Mouse (Mus musculus) neural tube, embryonic 13.5 days (tissue): ENCODE measurements around the gene Apoa5. TPM values are rescaled to one million over a fixed set of nuclear protein-coding genes. Genes with fewer than 3 reads are reported as not detected.
"Not testable (repeated sequence)": the region's sequence is repeated elsewhere in the genome, so short reads cannot be mapped to it uniquely, and the experiment has no call there.

ENCODE experiments used
- ATAC-seq: fragments of 200-750 bp; cut with Nextera tagmentation; 2 replicates; pipeline ENCODE4 v1.8.0; 2017; ENCODE audit warnings: low read depth, mild to moderate bottlenecking, moderate TSS enrichment, moderate library complexity
- H3K27ac ChIP-seq: fragments of 300-500 bp; sonication (generic); replicated peaks from 2 replicates; pipeline ENCODE4 v1.5.1; 2015; ENCODE audit warnings: moderate library complexity, mild to moderate bottlenecking, inconsistent platforms
- H3K27me3 ChIP-seq: fragments of 300-500 bp; sonication (generic); 2 replicates; pipeline ENCODE4 v1.6.1; 2015; ENCODE audit warnings: mild to moderate bottlenecking, inconsistent platforms
- H3K36me3 ChIP-seq: fragments of 300-500 bp; sonication (generic); 2 replicates; pipeline ENCODE4 v1.6.1; 2015; ENCODE audit warnings: mild to moderate bottlenecking, inconsistent platforms
- H3K4me1 ChIP-seq: fragments of 300-500 bp; sonication (generic); replicated peaks from 2 replicates; pipeline ENCODE4 v1.6.1; 2015; ENCODE audit warnings: inconsistent platforms
- H3K4me2 ChIP-seq: fragments of 300-500 bp; sonication (generic); 2 replicates; pipeline ENCODE4 v1.6.1; 2015; ENCODE audit warnings: inconsistent platforms, mild to moderate bottlenecking, moderate library complexity
- H3K4me3 ChIP-seq: fragments of 300-500 bp; sonication (generic); 2 replicates; pipeline ENCODE4 v1.5.1; 2015; ENCODE audit warnings: mild to moderate bottlenecking, inconsistent platforms
- H3K9ac ChIP-seq: fragments of 300-500 bp; sonication (generic); 2 replicates; pipeline ENCODE4 v1.6.1; 2015; ENCODE audit warnings: moderate library complexity, mild to moderate bottlenecking, inconsistent platforms
- H3K9me3 ChIP-seq: fragments of 300-500 bp; sonication (generic); 2 replicates; pipeline ENCODE4 v1.6.1; 2016; ENCODE audit warnings: inconsistent platforms
- WGBS: fragments of 180-500 bp; shearing (Covaris S2); methylation state at CpG from one replicate; pipeline ENCODE4 v1.1.7; 2015; 5-methylcytosine and 5-hydroxymethylcytosine counted together
- polyA plus RNA-seq: library from polyadenylated mRNA; unstranded; fragments of >200 nt; fragmentation: Nextera tagmentation; extraction: Ambion mirVana; gene quantifications from 2 replicates; pipeline ENCODE4 v1.2.1, GENCODE M21; 2015

The Apoa5 gene
- polyA plus RNA-seq, 1 experiment from 2014 or later, result not detected

GRCm38 (mm10) chr9:46316909-46317308 is 48.5 kb downstream of the Apoa5 start:
- ATAC-seq, result no peak
- Histone ChIP-seq H3K27ac (0 out of 2 replicates have a peak overlapping the region, but pooled peaks have one; percentile 3), H3K4me2 (no peak overlapping the region), H3K9me3 (peaks cover 8% of the 10 kb centered on the region; the same call in 1 of the 2 replicates), H3K4me1 (peaks cover 19% of the 10 kb centered on the region), H3K4me3 (no peak overlapping the region), H3K36me3 (no peaks in the 10 kb centered on the region), H3K9ac (no peak overlapping the region), H3K27me3 (no peaks in the 10 kb centered on the region)
- WGBS, result 38% methylated on average over 8 of the region's 8 CpGs

- Histone ChIP-seq H3K9me3 (peaks cover 8% of the 10 kb centered on the region; the same call in 1 of the 2 replicates), H3K4me2 (no peak overlapping the region), H3K36me3 (no peaks in the 10 kb centered on the region), H3K27me3 (no peaks in the 10 kb centered on the region), H3K4me3 (no peak overlapping the region), H3K9ac (no peak overlapping the region), H3K27ac (no peak overlapping the region), H3K4me1 (peaks cover 27% of the 10 kb centered on the region)
- 89% methylated on average over 3 of the region's 3 CpGs for WGBS
- ATAC-seq, result no peak
Observed at GRCm38 (mm10) chr9:46317957-46318356, 49.5 kb downstream of the Apoa5 start.

- H3K27me3 ChIP-seq, ATAC-seq, H3K4me3 ChIP-seq, H3K36me3 ChIP-seq, H3K9me3 ChIP-seq, H3K27ac ChIP-seq, H3K9ac ChIP-seq, H3K4me2 ChIP-seq: not testable (repeated sequence)
- H3K4me1 ChIP-seq, result peaks cover 27% of the 10 kb centered on the region
- 86% methylated on average over 6 of the region's 6 CpGs for WGBS
Observed at GRCm38 (mm10) chr9:46319886-46320285, 51.5 kb downstream of the Apoa5 start, which contains the start of gene 4931429L15Rik. 4931429L15Rik (minus strand) TSS chr9:46319986.

GRCm38 (mm10) chr9:46320461-46320860 is 52.0 kb downstream of the Apoa5 start:
- 96% methylated on average over 2 of the region's 2 CpGs for WGBS
- no peak for ATAC-seq
- Histone ChIP-seq H3K9ac (no peak overlapping the region), H3K36me3 (no peaks in the 10 kb centered on the region), H3K27me3 (no peaks in the 10 kb centered on the region), H3K4me3 (no peak overlapping the region), H3K4me1 (peaks cover 29% of the 10 kb centered on the region), H3K4me2 (no peak overlapping the region), H3K9me3 (peaks cover 8% of the 10 kb centered on the region; the same call in 1 of the 2 replicates), H3K27ac (no peak overlapping the region)

Other genes starting within 250 kb of the Apoa5 start
- 3.2 and 3.8 TPM in 2 replicates for gene Apoa1, start 40.1 kb upstream of the Apoa5 start, polyA plus RNA-seq
- not detected in 2 replicates for gene Apoc3, start 33.0 kb upstream of the Apoa5 start, polyA plus RNA-seq
- gene Apoa4, start 27.9 kb upstream of the Apoa5 start, polyA plus RNA-seq, result 0.14 TPM in 1 of 2 replicates, not detected in the other
- gene Zpr1, start 4.4 kb downstream of the Apoa5 start, polyA plus RNA-seq, result 54.4 and 59.3 TPM in 2 replicates
- 15.7 and 18.3 TPM in 2 replicates for gene Bud13, start 14.4 kb downstream of the Apoa5 start, polyA plus RNA-seq
- not detected in 2 replicates for gene 4931429L15Rik, start 51.4 kb downstream of the Apoa5 start, polyA plus RNA-seq